Mouse (Mus musculus) naive thymus-derived CD4-positive, alpha-beta T cell, adult 5 months (primary cell): ENCODE data around the gene C1rb. TPM values are rescaled to one million over a fixed set of nuclear protein-coding genes. Genes with fewer than 3 reads are reported as not detected.

ENCODE experiments used
- polyA plus RNA-seq: library from polyadenylated mRNA; unstranded; fragments of 100-300 nt; shearing (Covaris generic); gene quantifications from one replicate; pipeline ENCODE4 v1.2.1, GENCODE M21; 2017

C1rb gene
- polyA plus RNA-seq = not detected

GRCm38 (mm10) chr6:124570026-124570425 lies at the start of gene C1rb:
Gene C1rb (plus strand): TSS chr6:124570294.

DNA sequence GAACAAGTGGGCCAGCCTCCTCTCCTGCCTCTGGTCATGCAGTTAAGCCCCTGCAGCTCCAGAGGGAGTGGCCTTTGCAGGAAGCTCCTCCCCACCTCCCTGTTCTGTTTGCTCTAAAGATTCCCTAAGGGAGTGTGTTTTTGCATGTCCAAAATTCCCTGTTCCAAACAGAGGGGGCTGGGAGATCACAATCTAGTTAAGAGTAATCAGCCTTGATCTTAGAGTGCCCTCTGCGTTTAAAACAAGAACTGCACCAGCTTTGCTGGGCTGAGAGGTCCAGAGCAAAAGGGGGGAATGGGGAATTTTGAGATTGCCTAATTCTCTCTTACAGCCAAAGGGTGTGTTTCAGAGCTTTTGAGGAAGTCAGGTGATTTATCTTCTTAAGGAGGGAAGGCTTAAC lies 27.8 kb upstream of the C1rb start, which contains the start of gene C1s1:
TSS of gene C1s1 (minus strand) at position 76 of the 400 bp plus-strand sequence.

Other genes starting within 250 kb of the C1rb start
- gene Pex5, start 155.2 kb upstream of the C1rb start, polyA plus RNA-seq = 67.9 TPM
- gene Clstn3, start 105.5 kb upstream of the C1rb start, polyA plus RNA-seq = 0.85 TPM
- not detected for gene C1rl, start 77.2 kb upstream of the C1rb start, polyA plus RNA-seq
- not detected for gene C1ra, start 57.9 kb upstream of the C1rb start, polyA plus RNA-seq
- gene C1s1, start 27.9 kb upstream of the C1rb start, polyA plus RNA-seq = not detected
- not detected for gene C1s2, start 65.8 kb downstream of the C1rb start, polyA plus RNA-seq
- gene Lpcat3, start 92.7 kb downstream of the C1rb start, polyA plus RNA-seq = 54.5 TPM
- 347 TPM for gene Emg1, start 141.9 kb downstream of the C1rb start, polyA plus RNA-seq
- 133 TPM for gene Phb2, start 142.0 kb downstream of the C1rb start, polyA plus RNA-seq
- 209 TPM for gene Ptpn6, start 168.4 kb downstream of the C1rb start, polyA plus RNA-seq
- gene Grcc10, start 171.1 kb downstream of the C1rb start, polyA plus RNA-seq = 275 TPM
- gene Gm45234, start 185.7 kb downstream of the C1rb start, polyA plus RNA-seq = not detected
- 40.2 TPM for gene Atn1, start 186.2 kb downstream of the C1rb start, polyA plus RNA-seq
- 2.5 TPM for gene Eno2, start 199.4 kb downstream of the C1rb start, polyA plus RNA-seq
- 2.6 TPM for gene Lrrc23, start 209.4 kb downstream of the C1rb start, polyA plus RNA-seq
- 1.4 TPM for gene Spsb2, start 238.4 kb downstream of the C1rb start, polyA plus RNA-seq
- 40.1 TPM for gene Tpi1, start 244.0 kb downstream of the C1rb start, polyA plus RNA-seq